Mouse (Mus musculus): Measurements from ENCODE around the gene Car6. TPM values are rescaled to one million over a fixed set of nuclear protein-coding genes. Genes with fewer than 3 reads are reported as not detected.
A peak's percentile ranks its signal among the peaks of the same experiment; 100 is the strongest.

The Car6 gene
- polyA plus RNA-seq, 1 experiment from 2014 or later, result 0.33 TPM

GRCm38 (mm10) chr4:150228581-150229348, 27.6 kb upstream of the Car6 start:
- Histone ChIP-seq H3K4me2 (no peak overlapping the region), H3K9me3 (no peaks in the 10 kb centered on the region), H3K27ac (no peak overlapping the region), H3K4me1 (replicated peaks) (peaks cover 50% of the 10 kb centered on the region), H3K36me3 (no peaks in the 10 kb centered on the region), H3K4me3 (replicated peaks) (no peak overlapping the region), H3K9ac (replicated peaks) (no peak overlapping the region), H3K27me3 (no peaks in the 10 kb centered on the region)
- ATAC-seq (ENCODE audit: insufficient number of reproducible peaks, insufficient read depth, low FRiP score, low TSS enrichment, low read depth), result no peak
- 44% methylated on average over 7 of the region's 7 CpGs for WGBS

- Histone ChIP-seq H3K4me3 (replicated peaks) (no peak overlapping the region), H3K36me3 (no peaks in the 10 kb centered on the region), H3K4me1 (replicated peaks) (peaks cover 46% of the 10 kb centered on the region), H3K9ac (replicated peaks) (no peak overlapping the region), H3K27ac (peak overlapping the region; percentile 50; the same call in 1 of the 2 replicates), H3K9me3 (no peaks in the 10 kb centered on the region), H3K4me2 (no peak overlapping the region), H3K27me3 (no peaks in the 10 kb centered on the region)
- no peak for ATAC-seq (ENCODE audit: insufficient number of reproducible peaks, insufficient read depth, low FRiP score, low TSS enrichment, low read depth)
- WGBS, result 70% methylated on average over 7 of the region's 7 CpGs
Measured at GRCm38 (mm10) chr4:150226818-150227688, 25.9 kb upstream of the Car6 start.

GRCm38 (mm10) chr4:150225700-150226099, 24.6 kb upstream of the Car6 start:
- H3K4me1 ChIP-seq (replicated peaks), result peaks cover 37% of the 10 kb centered on the region
- no peak overlapping the region for H3K4me3 ChIP-seq (replicated peaks)
- H3K27me3 ChIP-seq, result no peaks in the 10 kb centered on the region
- no peak overlapping the region for H3K27ac ChIP-seq
- no peak overlapping the region for H3K9ac ChIP-seq (replicated peaks)
- H3K4me2 ChIP-seq, result no peak overlapping the region
- H3K36me3 ChIP-seq, result no peaks in the 10 kb centered on the region
- no peaks in the 10 kb centered on the region for H3K9me3 ChIP-seq
- no peak for ATAC-seq (ENCODE audit: insufficient number of reproducible peaks, insufficient read depth, low FRiP score, low TSS enrichment, low read depth)
- WGBS, result 96% methylated on average over 1 of the region's 1 CpGs

- 82% methylated on average over 4 of the region's 4 CpGs for WGBS
- no peak overlapping the region for H3K4me2 ChIP-seq
- H3K9me3 ChIP-seq, result no peaks in the 10 kb centered on the region
- no peak overlapping the region for H3K9ac ChIP-seq (replicated peaks)
- H3K4me1 ChIP-seq (replicated peaks), result peaks cover 22% of the 10 kb centered on the region
- H3K27me3 ChIP-seq, result no peaks in the 10 kb centered on the region
- no peak overlapping the region for H3K27ac ChIP-seq
- no peak overlapping the region for H3K4me3 ChIP-seq (replicated peaks)
- no peak for ATAC-seq (ENCODE audit: insufficient number of reproducible peaks, insufficient read depth, low FRiP score, low TSS enrichment, low read depth)
- no peaks in the 10 kb centered on the region for H3K36me3 ChIP-seq
Measured at GRCm38 (mm10) chr4:150223830-150224229, 22.7 kb upstream of the Car6 start.

- H3K9ac ChIP-seq (replicated peaks), result no peak overlapping the region; the same call in 1 of the 2 replicates
- WGBS, result 39% methylated on average over 10 of the region's 10 CpGs
- ATAC-seq (ENCODE audit: insufficient number of reproducible peaks, insufficient read depth, low FRiP score, low TSS enrichment, low read depth), result no peak
- H3K36me3 ChIP-seq, result no peaks in the 10 kb centered on the region
- H3K4me3 ChIP-seq (replicated peaks), result peak overlapping the region; percentile 23; the same call in 1 of the 2 replicates
- H3K9me3 ChIP-seq, result no peaks in the 10 kb centered on the region
- 0 out of 2 replicates have a peak, but pooled peaks cover 13% of the 10 kb centered on the region for H3K4me1 ChIP-seq (replicated peaks)
- no peak overlapping the region for H3K27ac ChIP-seq
- no peaks in the 10 kb centered on the region for H3K27me3 ChIP-seq
- H3K4me2 ChIP-seq, result peak overlapping the region; percentile 48
Measured at GRCm38 (mm10) chr4:150221017-150221640, 20.0 kb upstream of the Car6 start.

GRCm38 (mm10) chr4:150220584-150220983, 19.5 kb upstream of the Car6 start:
- H3K4me1 ChIP-seq (replicated peaks), result 0 out of 2 replicates have a peak, but pooled peaks cover 13% of the 10 kb centered on the region
- no peak overlapping the region for H3K27ac ChIP-seq
- no peaks in the 10 kb centered on the region for H3K36me3 ChIP-seq
- H3K9ac ChIP-seq (replicated peaks), result no peak overlapping the region; the same call in 1 of the 2 replicates
- ATAC-seq (ENCODE audit: insufficient number of reproducible peaks, insufficient read depth, low FRiP score, low TSS enrichment, low read depth), result no peak
- H3K4me3 ChIP-seq (replicated peaks), result peak overlapping the region; percentile 23
- no peaks in the 10 kb centered on the region for H3K9me3 ChIP-seq
- WGBS, result 17% methylated on average over 11 of the region's 11 CpGs
- no peaks in the 10 kb centered on the region for H3K27me3 ChIP-seq
- H3K4me2 ChIP-seq, result peak overlapping the region; percentile 48

GRCm38 (mm10) chr4:150219501-150220292, 18.6 kb upstream of the Car6 start:
- Histone ChIP-seq H3K36me3 (no peaks in the 10 kb centered on the region), H3K27me3 (no peaks in the 10 kb centered on the region), H3K9ac (replicated peaks) (no peak overlapping the region), H3K4me3 (replicated peaks) (no peak overlapping the region), H3K4me2 (no peak overlapping the region), H3K4me1 (replicated peaks) (0 out of 2 replicates have a peak, but pooled peaks cover 8% of the 10 kb centered on the region), H3K27ac (no peak overlapping the region), H3K9me3 (no peaks in the 10 kb centered on the region)
- ATAC-seq (ENCODE audit: insufficient number of reproducible peaks, insufficient read depth, low FRiP score, low TSS enrichment, low read depth), result 0 out of 2 replicates have a peak, but pooled peaks have one; percentile 30
- 76% methylated on average over 9 of the region's 9 CpGs for WGBS

- no peaks in the 10 kb centered on the region for H3K9me3 ChIP-seq
- H3K4me3 ChIP-seq (replicated peaks), result no peak overlapping the region
- peaks cover 9% of the 10 kb centered on the region for H3K4me1 ChIP-seq (replicated peaks)
- 89% methylated on average over 1 of the region's 1 CpGs for WGBS
- no peak overlapping the region for H3K9ac ChIP-seq (replicated peaks)
- no peaks in the 10 kb centered on the region for H3K36me3 ChIP-seq
- no peak overlapping the region for H3K27ac ChIP-seq
- ATAC-seq (ENCODE audit: insufficient number of reproducible peaks, insufficient read depth, low FRiP score, low TSS enrichment, low read depth), result no peak
- no peaks in the 10 kb centered on the region for H3K27me3 ChIP-seq
- H3K4me2 ChIP-seq, result no peak overlapping the region
Measured at GRCm38 (mm10) chr4:150217935-150218334, 16.8 kb upstream of the Car6 start.

GRCm38 (mm10) chr4:150217042-150217554, 16.0 kb upstream of the Car6 start:
- Histone ChIP-seq H3K36me3 (no peaks in the 10 kb centered on the region), H3K27ac (no peak overlapping the region), H3K4me1 (replicated peaks) (peaks cover 14% of the 10 kb centered on the region), H3K9me3 (no peaks in the 10 kb centered on the region), H3K27me3 (no peaks in the 10 kb centered on the region), H3K9ac (replicated peaks) (no peak overlapping the region), H3K4me2 (no peak overlapping the region), H3K4me3 (replicated peaks) (no peak overlapping the region)
- WGBS, result 75% methylated on average over 5 of the region's 5 CpGs
- ATAC-seq (ENCODE audit: insufficient number of reproducible peaks, insufficient read depth, low FRiP score, low TSS enrichment, low read depth), result no peak

GRCm38 (mm10) chr4:150216423-150216822, 15.3 kb upstream of the Car6 start:
- Histone ChIP-seq H3K9me3 (no peaks in the 10 kb centered on the region), H3K4me1 (replicated peaks) (peaks cover 14% of the 10 kb centered on the region), H3K27ac (no peak overlapping the region), H3K27me3 (no peaks in the 10 kb centered on the region), H3K4me3 (replicated peaks) (no peak overlapping the region), H3K4me2 (no peak overlapping the region), H3K36me3 (no peaks in the 10 kb centered on the region), H3K9ac (replicated peaks) (no peak overlapping the region)
- WGBS, result 85% methylated on average over 6 of the region's 6 CpGs
- ATAC-seq (ENCODE audit: insufficient number of reproducible peaks, insufficient read depth, low FRiP score, low TSS enrichment, low read depth), result no peak

Data from limb, embryonic 12.5 days (tissue).